Mouse (Mus musculus): ENCODE data around the gene Stambp. TPM values are rescaled to one million over a fixed set of nuclear protein-coding genes. Genes with fewer than 3 reads are reported as not detected.

Stambp gene
- polyA plus RNA-seq, 1 experiment: 14.0 TPM

- WGBS: 41% methylated on average over 6 of the region's 6 CpGs
These were observed 35.8 kb downstream of the Stambp start for GRCm38 (mm10) chr6:83536795-83537059.

GRCm38 (mm10) chr6:83536028-83536794 is 36.3 kb downstream of the Stambp start, which contains the start of gene Actg2:
Actg2 (minus strand) TSS chr6:83536265.
- no peaks in the 10 kb centered on the region for H3K4me1 ChIP-seq (ENCODE audit: control insufficient read depth, insufficient read depth, low read length)
- DNase-seq: no peak
- 65% methylated on average over 12 of the region's 12 CpGs for WGBS
- no peak within 1 kb of the TSS for H3K4me3 ChIP-seq (replicated peaks; ENCODE audit: extremely low read depth, low read depth, low read length)
- no peak for TF ChIP-seq POLR2A (IDR thresholded peaks at IDR 0.05; ENCODE audit: borderline replicate concordance, extremely low read depth, low read depth, low read length)
- no peak for TF ChIP-seq CTCF (IDR thresholded peaks at IDR 0.05; ENCODE audit: insufficient read depth, low read length)

More at GRCm38 (mm10) chr6:83536795-83537059, 35.8 kb downstream of the Stambp start:
- Histone ChIP-seq H3K4me3 (replicated peaks; ENCODE audit: extremely low read depth, low read depth, low read length) (no peak overlapping the region), H3K4me1 (ENCODE audit: control insufficient read depth, insufficient read depth, low read length) (no peaks in the 10 kb centered on the region; the same call in 1 of the 2 replicates)
- TF ChIP-seq CTCF (IDR thresholded peaks at IDR 0.05; ENCODE audit: insufficient read depth, low read length) (no peak), POLR2A (IDR thresholded peaks at IDR 0.05; ENCODE audit: borderline replicate concordance, extremely low read depth, low read depth, low read length) (no peak)
- DNase-seq: no peak

- TF ChIP-seq CTCF (IDR thresholded peaks at IDR 0.05; ENCODE audit: insufficient read depth, low read length): no peak
- no peak for TF ChIP-seq POLR2A (IDR thresholded peaks at IDR 0.05; ENCODE audit: borderline replicate concordance, extremely low read depth, low read depth, low read length)
- H3K4me1 ChIP-seq (ENCODE audit: control insufficient read depth, insufficient read depth, low read length): no peaks in the 10 kb centered on the region
- 77% methylated on average over 2 of the region's 2 CpGs for WGBS
- H3K4me3 ChIP-seq (replicated peaks; ENCODE audit: extremely low read depth, low read depth, low read length): no peak overlapping the region
- DNase-seq: no peak
These were observed 39.9 kb downstream of the Stambp start for GRCm38 (mm10) chr6:83532608-83533007.

GRCm38 (mm10) chr6:83523194-83523593 is 49.3 kb downstream of the Stambp start:
- WGBS: 36% methylated on average over 6 of the region's 6 CpGs
- H3K4me3 ChIP-seq (replicated peaks; ENCODE audit: extremely low read depth, low read depth, low read length): no peak overlapping the region
- DNase-seq: no peak
- H3K4me1 ChIP-seq (ENCODE audit: control insufficient read depth, insufficient read depth, low read length): no peaks in the 10 kb centered on the region
- TF ChIP-seq POLR2A (IDR thresholded peaks at IDR 0.05; ENCODE audit: borderline replicate concordance, extremely low read depth, low read depth, low read length) (no peak), CTCF (IDR thresholded peaks at IDR 0.05; ENCODE audit: insufficient read depth, low read length) (no peak)

GRCm38 (mm10) chr6:83521784-83522183 is 50.7 kb downstream of the Stambp start:
- DNase-seq: no peak
- Histone ChIP-seq H3K4me3 (replicated peaks; ENCODE audit: extremely low read depth, low read depth, low read length) (no peak overlapping the region), H3K4me1 (ENCODE audit: control insufficient read depth, insufficient read depth, low read length) (no peaks in the 10 kb centered on the region)
- 40% methylated on average over 6 of the region's 6 CpGs for WGBS
- TF ChIP-seq POLR2A (IDR thresholded peaks at IDR 0.05; ENCODE audit: borderline replicate concordance, extremely low read depth, low read depth, low read length) (no peak), CTCF (IDR thresholded peaks at IDR 0.05; ENCODE audit: insufficient read depth, low read length) (no peak)

GRCm38 (mm10) chr6:83518637-83519036 is 53.9 kb downstream of the Stambp start:
- Histone ChIP-seq H3K4me3 (replicated peaks; ENCODE audit: extremely low read depth, low read depth, low read length) (no peak overlapping the region), H3K4me1 (ENCODE audit: control insufficient read depth, insufficient read depth, low read length) (no peaks in the 10 kb centered on the region)
- DNase-seq: no peak
- 61% methylated on average over 3 of the region's 3 CpGs for WGBS
- TF ChIP-seq POLR2A (IDR thresholded peaks at IDR 0.05; ENCODE audit: borderline replicate concordance, extremely low read depth, low read depth, low read length): no peak
- no peak for TF ChIP-seq CTCF (IDR thresholded peaks at IDR 0.05; ENCODE audit: insufficient read depth, low read length)

GRCm38 (mm10) chr6:83515172-83515571 is 57.4 kb downstream of the Stambp start:
- WGBS: 71% methylated on average over 3 of the region's 3 CpGs
- H3K4me3 ChIP-seq (replicated peaks; ENCODE audit: extremely low read depth, low read depth, low read length): no peak overlapping the region
- H3K4me1 ChIP-seq (ENCODE audit: control insufficient read depth, insufficient read depth, low read length): no peaks in the 10 kb centered on the region
- TF ChIP-seq POLR2A (IDR thresholded peaks at IDR 0.05; ENCODE audit: borderline replicate concordance, extremely low read depth, low read depth, low read length): no peak
- TF ChIP-seq CTCF (IDR thresholded peaks at IDR 0.05; ENCODE audit: insufficient read depth, low read length): no peak
- no peak for DNase-seq

- TF ChIP-seq CTCF (IDR thresholded peaks at IDR 0.05; ENCODE audit: insufficient read depth, low read length): peak; percentile 67
- TF ChIP-seq POLR2A (IDR thresholded peaks at IDR 0.05; ENCODE audit: borderline replicate concordance, extremely low read depth, low read depth, low read length): no peak
- Histone ChIP-seq H3K4me1 (ENCODE audit: control insufficient read depth, insufficient read depth, low read length) (no peaks in the 10 kb centered on the region), H3K4me3 (replicated peaks; ENCODE audit: extremely low read depth, low read depth, low read length) (no peak overlapping the region)
- peak; percentile 51 for DNase-seq
- WGBS: 10% methylated on average over 1 of the region's 1 CpGs
These were observed 60.0 kb downstream of the Stambp start for GRCm38 (mm10) chr6:83512495-83512894.

- TF ChIP-seq CTCF (IDR thresholded peaks at IDR 0.05; ENCODE audit: insufficient read depth, low read length): peak; percentile 43; the same call in 1 of the 2 replicates
- no peak for TF ChIP-seq POLR2A (IDR thresholded peaks at IDR 0.05; ENCODE audit: borderline replicate concordance, extremely low read depth, low read depth, low read length)
- 38% methylated on average over 2 of the region's 2 CpGs for WGBS
These were observed 62.3 kb downstream of the Stambp start for GRCm38 (mm10) chr6:83510210-83510609.

GRCm38 (mm10) chr6:83509442-83509841 is 63.1 kb downstream of the Stambp start:
- peaks cover 5% of the 10 kb centered on the region; the same call in 1 of the 2 replicates for H3K4me1 ChIP-seq (ENCODE audit: control insufficient read depth, insufficient read depth, low read length)
- DNase-seq: no peak
- 36% methylated on average over 8 of the region's 8 CpGs for WGBS
- no peak overlapping the region for H3K4me3 ChIP-seq (replicated peaks; ENCODE audit: extremely low read depth, low read depth, low read length)
- TF ChIP-seq CTCF (IDR thresholded peaks at IDR 0.05; ENCODE audit: insufficient read depth, low read length): no peak
- TF ChIP-seq POLR2A (IDR thresholded peaks at IDR 0.05; ENCODE audit: borderline replicate concordance, extremely low read depth, low read depth, low read length): no peak

More at GRCm38 (mm10) chr6:83510210-83510609, 62.3 kb downstream of the Stambp start:
- Histone ChIP-seq H3K4me1 (ENCODE audit: control insufficient read depth, insufficient read depth, low read length) (peaks cover 3% of the 10 kb centered on the region; the same call in 1 of the 2 replicates), H3K4me3 (replicated peaks; ENCODE audit: extremely low read depth, low read depth, low read length) (no peak overlapping the region)
- no peak for DNase-seq
